Mouse (Mus musculus) c-Kit-positive CD71-positive TER-119-positive erythroid progenitor cells, embryonic 14.5 days (primary cell): ENCODE data around the gene Khsrp.

ENCODE experiments used
- DNase-seq: peaks from one replicate; pipeline ENCODE4 v3.0.0-alpha.2; 2013; ENCODE audit warnings: low spot score

Khsrp gene

GRCm38 (mm10) chr17:56986105-56986805, 45.1 kb downstream of the Khsrp start:
- no peak for DNase-seq

- DNase-seq: no peak
Measured at GRCm38 (mm10) chr17:56985656-56986055, 45.7 kb downstream of the Khsrp start.

GRCm38 (mm10) chr17:56984886-56985285, 46.4 kb downstream of the Khsrp start:
- no peak for DNase-seq

- DNase-seq: no peak
Measured at GRCm38 (mm10) chr17:56982013-56982412, 49.3 kb downstream of the Khsrp start, which contains the start of gene Acer1. Gene Acer1, minus strand, starts transcription at chr17:56982126.

- DNase-seq: no peak
Measured at GRCm38 (mm10) chr17:56981049-56981448, 50.3 kb downstream of the Khsrp start.

GRCm38 (mm10) chr17:56979524-56979923, 51.8 kb downstream of the Khsrp start:
- no peak for DNase-seq

- no peak for DNase-seq
Measured at GRCm38 (mm10) chr17:56976531-56977390, 54.6 kb downstream of the Khsrp start.

- DNase-seq: no peak
Measured at GRCm38 (mm10) chr17:56975391-56975790, 55.9 kb downstream of the Khsrp start.

- no peak for DNase-seq
Measured at GRCm38 (mm10) chr17:56974708-56975240, 56.5 kb downstream of the Khsrp start.

- DNase-seq: no peak
Measured at GRCm38 (mm10) chr17:56973956-56974707, 57.2 kb downstream of the Khsrp start.
